Mouse (Mus musculus) heart, postnatal 10 days (tissue): ENCODE data around the gene Ccdc65. TPM values are rescaled to one million over a fixed set of nuclear protein-coding genes. Genes with fewer than 3 reads are reported as not detected.
A peak's percentile ranks its signal among the peaks of the same experiment; 100 is the strongest.

Experiments used
- DNase-seq, 2 experiments: peaks; one replicate each; pipeline ENCODE4 v3.0.0; 2021
- intact Hi-C: fragments of 180-260 bp; cut with DNase I; formaldehyde crosslinking; loops from one replicate; pipeline ENCODE4 v1.15.1; 2025
- total RNA-seq, 2 experiments: library from RNA; stranded (reverse); gene quantifications; 2 replicates each; pipeline ENCODE4 v1.2.3; 2021

Ccdc65 gene
- under 1 TPM; 0.12 to 0.41 TPM for total RNA-seq

- intact Hi-C loops: loop anchor here (5.0 to 10.0 kb wide), 2 partner anchors 77 to 94 kb away; partner anchors contain the start of gene Wnt1
Observed at GRCm38 (mm10) chr15:98707766-98708372, at the start of gene Ccdc65. TSS of gene Ccdc65 (plus strand) at chr15:98708207.

GRCm38 (mm10) chr15:98662198-98662566 is 45.8 kb upstream of the Ccdc65 start:
- intact Hi-C loops: loop anchor here (2.0 kb wide), 1 partner anchor 143 kb away; no protein-coding TSS in a partner anchor
- no peak for DNase-seq

More at GRCm38 (mm10) chr15:98707766-98708372, at the start of gene Ccdc65:
- DNase-seq: peak; percentile 84 to 92

- intact Hi-C loops: loop anchor here (2.0 kb wide), 1 partner anchor 142 kb away; no protein-coding TSS in a partner anchor
- DNase-seq: peak; percentile 97 to 98
Observed at GRCm38 (mm10) chr15:98662567-98663545, 45.2 kb upstream of the Ccdc65 start, which contains the start of gene Ddx23. TSS of gene Ddx23 (minus strand) at chr15:98662894.

GRCm38 (mm10) chr15:98664042-98664907 is 43.7 kb upstream of the Ccdc65 start:
- no peak for DNase-seq
- intact Hi-C loops: loop anchor here (1.0 kb wide), 3 partner anchors 31 to 135 kb away; no protein-coding TSS in a partner anchor

GRCm38 (mm10) chr15:98672592-98672991 is 35.4 kb upstream of the Ccdc65 start:
- intact Hi-C loops: no loop called here
- DNase-seq: peak; percentile 52 to 58

GRCm38 (mm10) chr15:98673732-98674131 is 34.3 kb upstream of the Ccdc65 start:
- no peak for DNase-seq
- intact Hi-C loops: no loop called here

- intact Hi-C loops: no loop called here
- DNase-seq: no peak
Observed at GRCm38 (mm10) chr15:98674284-98674993, 33.6 kb upstream of the Ccdc65 start.

- no peak for DNase-seq
- intact Hi-C loops: no loop called here
Observed at GRCm38 (mm10) chr15:98674994-98675545, 32.9 kb upstream of the Ccdc65 start.

- DNase-seq: no peak
- intact Hi-C loops: no loop called here
Observed at GRCm38 (mm10) chr15:98675634-98676250, 32.3 kb upstream of the Ccdc65 start.

GRCm38 (mm10) chr15:98676471-98676870 is 31.5 kb upstream of the Ccdc65 start:
- intact Hi-C loops: no loop called here
- DNase-seq: no peak

GRCm38 (mm10) chr15:98676940-98677728 is 30.9 kb upstream of the Ccdc65 start, which contains the start of gene Rnd1:
TSS of gene Rnd1 (minus strand) at chr15:98677461.
- DNase-seq: peak; percentile 87 to 88
- intact Hi-C loops: no loop called here

- DNase-seq: no peak
Observed at GRCm38 (mm10) chr15:98677977-98678376, 30.0 kb upstream of the Ccdc65 start.

GRCm38 (mm10) chr15:98680660-98681059 is 27.3 kb upstream of the Ccdc65 start:
- intact Hi-C loops: no loop called here
- DNase-seq: no peak

More at GRCm38 (mm10) chr15:98677977-98678376, 30.0 kb upstream of the Ccdc65 start:
- intact Hi-C loops: no loop called here

- intact Hi-C loops: no loop called here
- no peak for DNase-seq
Observed at GRCm38 (mm10) chr15:98681633-98682032, 26.4 kb upstream of the Ccdc65 start.

- intact Hi-C loops: no loop called here
- no peak for DNase-seq
Observed at GRCm38 (mm10) chr15:98683177-98683576, 24.8 kb upstream of the Ccdc65 start.

GRCm38 (mm10) chr15:98683746-98684145 is 24.3 kb upstream of the Ccdc65 start:
- no peak for DNase-seq
- intact Hi-C loops: no loop called here

- no peak for DNase-seq
- intact Hi-C loops: no loop called here
Observed at GRCm38 (mm10) chr15:98685926-98686325, 22.1 kb upstream of the Ccdc65 start.

- intact Hi-C loops: no loop called here
- no peak for DNase-seq
Observed at GRCm38 (mm10) chr15:98689682-98690081, 18.3 kb upstream of the Ccdc65 start.
